Mouse (Mus musculus): ENCODE measurements around the gene Ipcef1. TPM values are rescaled to one million over a fixed set of nuclear protein-coding genes. Genes with fewer than 3 reads are reported as not detected.
"Not testable (repeated sequence)": the region's sequence is repeated elsewhere in the genome, so short reads cannot be mapped to it uniquely, and the experiment has no call there.

Ipcef1 gene
- polyA plus RNA-seq, 1 experiment from 2014 or later: 0.11 TPM

DNA sequence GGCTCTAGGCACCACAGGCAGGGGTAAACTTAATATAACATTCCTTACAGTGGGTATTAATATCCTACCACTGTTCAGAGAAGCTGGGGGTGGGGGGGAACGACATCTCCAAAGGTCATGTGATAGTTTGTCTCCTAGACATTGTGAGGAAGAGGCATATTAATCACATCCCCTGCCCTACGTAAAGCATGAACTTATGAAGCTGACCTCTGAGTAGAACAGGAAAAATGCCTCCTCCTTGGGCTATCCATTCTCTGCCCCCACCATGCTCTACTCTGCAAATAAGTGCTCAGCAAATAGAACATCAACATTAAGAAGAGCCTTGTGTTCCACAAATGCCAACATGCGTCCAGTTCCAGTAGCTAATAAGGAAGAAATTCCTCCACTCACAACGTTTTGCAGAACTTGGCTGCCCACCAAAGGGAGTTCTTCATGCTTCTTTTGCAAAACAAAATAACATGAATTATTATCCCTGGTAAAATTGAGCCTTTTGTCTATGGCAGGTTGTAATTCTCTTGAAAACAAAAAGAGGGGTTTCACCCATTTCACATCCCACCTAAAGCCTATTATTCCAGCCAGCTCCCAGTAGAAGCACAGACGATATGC, 162.5 kb downstream of the Ipcef1 start:
- Histone ChIP-seq H3K4me1 (ENCODE audit: insufficient read depth) (no peaks in the 10 kb centered on the region), H3K9me3 (ENCODE audit: low read depth, low read length) (no peaks in the 10 kb centered on the region), H3K27ac (ENCODE audit: low read depth) (no peak overlapping the region), H3K36me3 (ENCODE audit: insufficient read depth) (no peaks in the 10 kb centered on the region), H3K4me3 (ENCODE audit: low read depth, low read length) (no peak overlapping the region), H3K27me3 (ENCODE audit: insufficient read depth, low read length) (no peaks in the 10 kb centered on the region), H3K9ac (no peak overlapping the region), H3K4me2 (no peak overlapping the region)
- DNase-seq (peak; percentile 62), ATAC-seq (ENCODE audit: insufficient read depth) (0 out of 2 replicates have a peak, but pooled peaks have one; percentile 41)
- WGBS: 33% methylated on average over 5 of the region's 5 CpGs
- TF ChIP-seq CTCF (IDR thresholded peaks at IDR 0.05; ENCODE audit: low read depth): no peak

DNA sequence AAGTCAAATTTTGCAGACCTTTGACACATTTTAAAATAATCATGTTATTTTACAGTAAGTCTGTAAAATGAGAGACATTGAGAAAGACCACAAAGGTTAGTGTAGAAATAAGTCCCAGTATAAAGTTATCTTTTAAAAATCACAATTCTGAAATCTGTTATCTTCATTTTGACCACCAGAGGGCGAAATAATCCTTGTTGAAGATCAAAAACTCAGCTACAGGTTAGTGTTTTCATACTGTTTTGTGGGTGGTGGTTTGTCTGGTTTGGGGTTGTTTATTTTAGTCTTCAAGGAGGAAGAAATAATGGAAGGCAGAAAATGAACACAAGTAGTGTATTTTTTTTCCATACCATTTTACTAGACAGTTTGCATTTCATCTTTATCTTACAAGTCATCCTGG, 166.8 kb downstream of the Ipcef1 start:
- Histone ChIP-seq H3K4me3 (ENCODE audit: low read depth, low read length) (no peak overlapping the region), H3K27ac (ENCODE audit: low read depth) (no peak overlapping the region), H3K4me1 (ENCODE audit: insufficient read depth) (no peaks in the 10 kb centered on the region), H3K9ac (no peak overlapping the region), H3K27me3 (ENCODE audit: insufficient read depth, low read length) (no peaks in the 10 kb centered on the region), H3K36me3 (ENCODE audit: insufficient read depth) (no peaks in the 10 kb centered on the region), H3K9me3 (ENCODE audit: low read depth, low read length) (no peaks in the 10 kb centered on the region), H3K4me2 (no peak overlapping the region)
- no peak for ATAC-seq (ENCODE audit: insufficient read depth)
- peak; percentile 57 for TF ChIP-seq CTCF (IDR thresholded peaks at IDR 0.05; ENCODE audit: low read depth)
- peak; percentile 83 for DNase-seq
- WGBS: 0% methylated on average over 1 of the region's 1 CpGs

DNA sequence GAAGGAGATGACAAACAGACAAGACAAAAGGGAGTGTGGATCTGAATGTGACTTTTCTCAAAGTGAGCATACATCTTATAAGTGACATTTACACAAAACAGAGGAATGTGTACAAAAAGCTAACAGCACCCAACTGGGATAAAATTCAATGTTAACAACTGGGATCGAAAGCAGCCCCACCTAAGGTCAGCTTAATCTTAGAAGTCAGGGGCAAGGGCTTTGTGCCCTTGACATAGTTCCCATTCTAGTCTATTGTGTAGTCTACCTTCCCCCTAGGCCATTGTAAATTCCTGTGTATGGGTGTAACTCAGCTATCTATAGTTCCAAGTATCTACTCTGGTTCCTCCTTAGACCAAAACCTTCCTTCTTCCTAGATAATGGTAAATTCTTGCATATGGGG, 170.2 kb downstream of the Ipcef1 start:
- not testable (repeated sequence) for H3K4me1 ChIP-seq (ENCODE audit: insufficient read depth); H3K36me3 ChIP-seq (ENCODE audit: insufficient read depth); ATAC-seq (ENCODE audit: insufficient read depth); H3K9ac ChIP-seq; H3K9me3 ChIP-seq (ENCODE audit: low read depth, low read length); H3K27ac ChIP-seq (ENCODE audit: low read depth); DNase-seq; H3K4me2 ChIP-seq; H3K4me3 ChIP-seq (ENCODE audit: low read depth, low read length); H3K27me3 ChIP-seq (ENCODE audit: insufficient read depth, low read length)
- 92% methylated on average over 1 of the region's 1 CpGs for WGBS

DNA sequence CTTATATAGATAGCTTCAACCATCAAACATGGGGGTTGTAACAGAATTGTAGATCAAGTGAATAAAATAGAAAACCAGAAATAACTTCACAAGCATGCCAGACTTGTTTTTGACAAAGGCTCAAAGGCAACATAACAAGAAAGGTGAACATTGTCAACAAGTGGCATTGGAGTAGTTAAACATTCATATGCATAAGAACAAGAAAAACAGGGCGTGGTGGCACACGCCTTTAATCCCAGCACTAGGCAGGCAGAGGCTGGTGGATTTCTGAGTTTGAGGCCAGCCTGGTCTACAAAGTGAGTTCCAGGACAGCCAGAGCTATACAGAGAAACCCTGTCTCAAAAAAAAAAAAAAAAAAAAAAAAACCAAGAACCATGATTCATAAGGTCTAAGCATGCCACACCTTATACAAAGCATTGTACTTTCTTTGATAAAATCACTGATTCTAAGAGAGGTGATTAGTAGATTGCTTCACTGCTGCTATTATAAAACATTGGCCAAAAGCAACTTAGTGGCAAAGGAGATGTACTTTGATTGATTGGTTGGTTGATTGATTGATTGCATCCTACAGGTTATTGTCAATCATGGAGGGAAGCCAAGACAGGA, 173.9 kb downstream of the Ipcef1 start:
- no peak overlapping the region for H3K4me2 ChIP-seq
- no peak overlapping the region for H3K9ac ChIP-seq
- no peaks in the 10 kb centered on the region for H3K9me3 ChIP-seq (ENCODE audit: low read depth, low read length)
- no peaks in the 10 kb centered on the region for H3K4me1 ChIP-seq (ENCODE audit: insufficient read depth)
- H3K27me3 ChIP-seq (ENCODE audit: insufficient read depth, low read length): no peaks in the 10 kb centered on the region
- no peak for TF ChIP-seq CTCF (IDR thresholded peaks at IDR 0.05; ENCODE audit: low read depth)
- H3K4me3 ChIP-seq (ENCODE audit: low read depth, low read length): no peak overlapping the region
- no peak for DNase-seq
- no peak overlapping the region for H3K27ac ChIP-seq (ENCODE audit: low read depth)
- no peak for ATAC-seq (ENCODE audit: insufficient read depth)
- WGBS: 89% methylated on average over 2 of the region's 2 CpGs
- H3K36me3 ChIP-seq (ENCODE audit: insufficient read depth): no peaks in the 10 kb centered on the region

DNA sequence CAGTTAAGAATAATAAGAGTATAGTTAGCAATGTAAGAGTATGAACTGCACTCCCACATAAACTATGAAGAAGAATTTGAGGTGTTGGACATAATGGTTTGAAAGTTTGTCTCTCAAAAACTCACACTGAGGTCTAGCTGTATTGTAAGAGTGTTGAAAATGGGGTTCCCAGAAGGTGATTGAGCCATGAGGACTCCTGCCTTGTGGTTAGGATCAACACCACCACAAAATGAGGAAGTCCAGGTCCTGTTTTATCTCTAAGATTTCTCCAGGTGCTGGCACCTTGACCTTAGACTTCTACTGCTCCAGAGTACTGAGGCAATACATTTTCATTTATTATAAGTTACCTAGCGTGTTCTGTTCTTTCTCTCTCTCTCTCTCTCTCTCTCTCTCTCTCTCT, 178.4 kb downstream of the Ipcef1 start:
- Histone ChIP-seq H3K36me3 (ENCODE audit: insufficient read depth) (no peaks in the 10 kb centered on the region), H3K9me3 (ENCODE audit: low read depth, low read length) (no peaks in the 10 kb centered on the region), H3K9ac (no peak overlapping the region), H3K27ac (ENCODE audit: low read depth) (no peak overlapping the region), H3K27me3 (ENCODE audit: insufficient read depth, low read length) (no peaks in the 10 kb centered on the region), H3K4me1 (ENCODE audit: insufficient read depth) (no peaks in the 10 kb centered on the region), H3K4me3 (ENCODE audit: low read depth, low read length) (no peak overlapping the region), H3K4me2 (no peak overlapping the region)
- no peak for DNase-seq
- 54% methylated on average over 1 of the region's 1 CpGs for WGBS
- TF ChIP-seq CTCF (IDR thresholded peaks at IDR 0.05; ENCODE audit: low read depth): no peak
- no peak for ATAC-seq (ENCODE audit: insufficient read depth)

DNA sequence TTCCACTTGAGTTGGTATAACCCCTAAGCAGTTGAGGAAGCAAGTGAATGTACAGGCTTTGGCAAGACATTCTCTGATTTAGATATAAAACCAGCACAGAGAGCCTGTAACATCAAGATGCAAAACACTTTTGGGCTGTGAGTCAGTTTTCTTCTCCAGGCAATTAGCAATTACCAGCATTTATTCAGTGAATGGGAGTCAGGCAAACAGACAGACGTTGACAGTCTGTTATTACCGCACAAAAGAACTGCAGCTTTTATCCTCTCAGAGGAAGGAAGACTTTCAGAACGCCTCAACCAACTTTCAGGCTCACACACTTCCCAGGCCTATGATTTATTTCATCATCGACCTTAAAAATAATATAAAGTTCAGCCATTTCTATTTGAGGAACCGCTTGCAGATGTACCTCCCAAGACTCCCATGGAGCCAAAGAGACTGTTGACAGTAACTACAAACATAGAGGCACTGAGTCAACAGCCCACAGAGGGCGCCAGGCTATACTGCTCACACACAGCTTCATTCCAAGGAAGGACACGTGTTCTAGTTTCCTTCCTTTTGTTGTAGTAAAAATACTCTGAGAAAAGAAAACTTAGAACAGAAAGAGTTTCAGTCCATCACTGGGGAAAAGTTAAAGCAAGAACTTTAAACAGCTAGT, 180.7 kb downstream of the Ipcef1 start:
- 73% methylated on average over 7 of the region's 7 CpGs for WGBS
- H3K4me1 ChIP-seq (ENCODE audit: insufficient read depth): no peaks in the 10 kb centered on the region

DNA sequence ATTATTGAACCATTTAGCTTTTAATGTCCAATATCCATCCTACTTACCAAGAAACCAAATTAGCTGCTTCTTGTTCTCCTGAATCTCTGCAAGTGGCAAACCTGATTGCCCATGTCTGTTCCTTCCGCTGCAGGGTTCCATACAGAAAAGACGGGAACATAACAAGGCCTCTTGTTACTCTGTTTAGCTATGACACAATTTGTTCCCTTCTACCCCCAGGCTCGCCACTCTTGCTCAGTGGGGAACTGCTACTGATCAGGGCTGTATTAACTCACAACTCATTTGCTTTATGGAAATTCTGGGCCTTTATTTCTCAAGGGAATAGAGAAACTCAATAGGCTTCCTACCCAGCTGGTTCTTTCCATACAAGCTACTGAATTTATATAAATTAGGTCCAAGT, 196.5 kb downstream of the Ipcef1 start:
- H3K4me2 ChIP-seq: no peak overlapping the region
- no peak overlapping the region for H3K9ac ChIP-seq
- H3K27me3 ChIP-seq (ENCODE audit: insufficient read depth, low read length): no peaks in the 10 kb centered on the region
- no peak overlapping the region for H3K27ac ChIP-seq (ENCODE audit: low read depth)
- H3K4me1 ChIP-seq (ENCODE audit: insufficient read depth): no peaks in the 10 kb centered on the region
- DNase-seq (no peak), ATAC-seq (ENCODE audit: insufficient read depth) (no peak)
- WGBS: 78% methylated on average over 3 of the region's 3 CpGs
- no peak overlapping the region for H3K4me3 ChIP-seq (ENCODE audit: low read depth, low read length)
- no peaks in the 10 kb centered on the region for H3K36me3 ChIP-seq (ENCODE audit: insufficient read depth)
- H3K9me3 ChIP-seq (ENCODE audit: low read depth, low read length): no peaks in the 10 kb centered on the region
- no peak for TF ChIP-seq CTCF (IDR thresholded peaks at IDR 0.05; ENCODE audit: low read depth)

More for the DNA sequence above, 180.7 kb downstream of the Ipcef1 start:
- Histone ChIP-seq H3K4me3 (ENCODE audit: low read depth, low read length) (no peak overlapping the region), H3K27ac (ENCODE audit: low read depth) (no peak overlapping the region), H3K9me3 (ENCODE audit: low read depth, low read length) (no peaks in the 10 kb centered on the region), H3K36me3 (ENCODE audit: insufficient read depth) (no peaks in the 10 kb centered on the region), H3K9ac (no peak overlapping the region), H3K27me3 (ENCODE audit: insufficient read depth, low read length) (no peaks in the 10 kb centered on the region), H3K4me2 (no peak overlapping the region)
- DNase-seq (no peak), ATAC-seq (ENCODE audit: insufficient read depth) (no peak)
- TF ChIP-seq CTCF (IDR thresholded peaks at IDR 0.05; ENCODE audit: low read depth): no peak
